ENCODE assay signal across 8 mouse cellular contexts in genomic region chr1:167181919-167182616, GRCm38 (mm10).
A peak's percentile ranks its signal among the peaks of the same experiment; 100 is the strongest.
DNase-seq lines count a peak whose midpoint lies in the region; ATAC-seq lines count a peak whose summit lies in the region.

No protein-coding gene starts in this region.

- no peak overlapping the region for H3K27ac ChIP-seq in hindbrain, embryonic 16.5 days (ENCODE audit: low read depth, low read length)
- peak overlapping the region; percentile 80 for H3K27ac ChIP-seq in midbrain, embryonic 12.5 days (replicated peaks)

- ATAC-seq in hindbrain, embryonic 16.5 days = peak; percentile 89
- ATAC-seq in midbrain, embryonic 12.5 days (ENCODE audit: low FRiP score, low read depth) = peak; percentile 94

- H3K36me3 ChIP-seq in hindbrain, embryonic 16.5 days (ENCODE audit: control insufficient read depth, insufficient read depth, low read length) = no peaks in the 10 kb centered on the region
- H3K36me3 ChIP-seq in midbrain, embryonic 12.5 days = no peaks in the 10 kb centered on the region

- DNase-seq in right cerebral cortex, adult 18-20 months = peak; percentile 72
- DNase-seq in right cerebral cortex, postnatal 4 days = no peak
- DNase-seq in testis, postnatal 14 days (ENCODE audit: low spot score) = no peak
- no peak for DNase-seq in thymus, postnatal 4 days
- no peak for DNase-seq in spleen, adult 18-20 months
- DNase-seq in heart, adult 9 months (ENCODE audit: low spot score in 2 of 2) = no peak

- no peaks in the 10 kb centered on the region for H3K9me3 ChIP-seq in hindbrain, embryonic 16.5 days (ENCODE audit: control insufficient read depth, low read length)
- H3K9me3 ChIP-seq in midbrain, embryonic 12.5 days = no peaks in the 10 kb centered on the region

- H3K4me2 ChIP-seq in hindbrain, embryonic 16.5 days (ENCODE audit: low read length) = no peak overlapping the region
- H3K4me2 ChIP-seq in midbrain, embryonic 12.5 days (replicated peaks) = no peak overlapping the region

- no peak overlapping the region for H3K9ac ChIP-seq in hindbrain, embryonic 16.5 days (ENCODE audit: low read depth, low read length)
- no peak overlapping the region for H3K9ac ChIP-seq in midbrain, embryonic 12.5 days (replicated peaks)

- H3K4me3 ChIP-seq in hindbrain, embryonic 16.5 days (ENCODE audit: low read length) = no peak overlapping the region
- H3K4me3 ChIP-seq in midbrain, embryonic 12.5 days = no peak overlapping the region

- WGBS in hindbrain, embryonic 16.5 days = 32% methylated on average over 9 of the region's 9 CpGs
- WGBS in midbrain, embryonic 12.5 days = 29% methylated on average over 9 of the region's 9 CpGs

- H3K27me3 ChIP-seq in hindbrain, embryonic 16.5 days (replicated peaks; ENCODE audit: control insufficient read depth, insufficient read depth, low read length) = no peaks in the 10 kb centered on the region
- no peaks in the 10 kb centered on the region for H3K27me3 ChIP-seq in midbrain, embryonic 12.5 days

- peaks cover 4% of the 10 kb centered on the region for H3K4me1 ChIP-seq in hindbrain, embryonic 16.5 days (ENCODE audit: control insufficient read depth, insufficient read depth, low read depth, low read length)
- peaks cover 12% of the 10 kb centered on the region for H3K4me1 ChIP-seq in midbrain, embryonic 12.5 days
